ENCODE assay signal across 10 mouse cellular contexts in the genomic region with DNA sequence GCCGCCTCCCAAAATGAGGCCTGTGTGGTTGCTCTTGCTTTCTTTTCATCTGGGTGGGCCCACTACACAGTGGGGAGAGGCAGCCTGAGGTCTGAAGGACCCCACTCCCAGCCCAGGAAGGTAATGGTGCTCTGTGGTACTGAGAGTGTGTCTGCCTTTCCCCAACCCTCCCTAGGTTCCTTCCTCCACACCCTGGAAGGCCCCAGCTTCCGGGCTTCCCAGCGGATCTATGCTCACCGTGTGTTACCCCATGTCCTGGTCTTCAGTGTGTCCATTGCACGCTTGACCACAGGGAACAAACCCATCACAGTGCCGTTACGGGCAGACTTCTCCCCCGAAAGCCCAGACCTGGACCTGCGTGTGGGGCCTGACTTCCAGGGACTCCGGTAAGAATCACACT. TPM values are rescaled to one million over a fixed set of nuclear protein-coding genes. Genes with fewer than 3 reads are reported as not detected.
A peak's percentile ranks its signal among the peaks of the same experiment; 100 is the strongest.
DNase-seq lines count a peak whose midpoint lies in the region; ATAC-seq and TF ChIP-seq lines count a peak whose summit lies in the region.
"Had no signal": no experiment of that assay in that cellular context is flagged by ENCODE, and none has a peak within 500 bp of the region (broad histone marks: within the 10 kb centered on the region; RNA-seq: fewer than 3 reads in every experiment).

No protein-coding gene starts in this region.

- no peak for ATAC-seq in embryonic facial prominence, embryonic 13.5 days (ENCODE audit: insufficient number of reproducible peaks, insufficient read depth, low FRiP score, low TSS enrichment, low read depth)
- ATAC-seq in intestine, embryonic 14.5 days (replicated peaks; ENCODE audit: low FRiP score, low TSS enrichment, low read depth) = no peak
- no peak for ATAC-seq in liver, postnatal 0 days

- TF ChIP-seq POLR2A in lung, adult 2 months (IDR thresholded peaks at IDR 0.05; ENCODE audit: borderline replicate concordance, extremely low read depth, low read depth, low read length) = no peak

- H3K9ac ChIP-seq in embryonic facial prominence, embryonic 13.5 days = peak overlapping the region; percentile 0; the same call in 1 of the 2 replicates
- H3K9ac ChIP-seq in intestine, embryonic 14.5 days (ENCODE audit: low read length) = no peak overlapping the region; the same call in 1 of the 2 replicates
- peak overlapping the region; percentile 75 for H3K9ac ChIP-seq in liver, postnatal 0 days (replicated peaks)

- H3K4me3 ChIP-seq in lung, adult 2 months (replicated peaks; ENCODE audit: extremely low read depth, low read depth, low read length) = peak overlapping the region; percentile 4
- no peak overlapping the region for H3K4me3 ChIP-seq in embryonic facial prominence, embryonic 13.5 days
- peak overlapping the region; percentile 54; the same call in 1 of the 2 replicates for H3K4me3 ChIP-seq in intestine, embryonic 14.5 days (ENCODE audit: low read depth, low read length)
- H3K4me3 ChIP-seq in liver, postnatal 0 days (ENCODE audit: low read depth, low read length) = no peak overlapping the region

- TF ChIP-seq CTCF in lung, adult 2 months (IDR thresholded peaks at IDR 0.05; ENCODE audit: insufficient read depth, low read length) = no peak
- TF ChIP-seq CTCF in liver, postnatal 0 days (IDR thresholded peaks at IDR 0.05; ENCODE audit: low read depth) = no peak

- H3K4me2 ChIP-seq in embryonic facial prominence, embryonic 13.5 days = peak overlapping the region; percentile 75
- H3K4me2 ChIP-seq in intestine, embryonic 14.5 days (ENCODE audit: low read length) = peak overlapping the region; percentile 82
- H3K4me2 ChIP-seq in liver, postnatal 0 days (ENCODE audit: low read depth, low read length) = peak overlapping the region; percentile 78

- no peaks in the 10 kb centered on the region for H3K27me3 ChIP-seq in embryonic facial prominence, embryonic 13.5 days
- no peaks in the 10 kb centered on the region for H3K27me3 ChIP-seq in intestine, embryonic 14.5 days (replicated peaks; ENCODE audit: control insufficient read depth, insufficient read depth, low read length)
- H3K27me3 ChIP-seq in liver, postnatal 0 days (ENCODE audit: insufficient read depth, low read length) = no peaks in the 10 kb centered on the region
- H3K27me3 ChIP-seq: forebrain, embryonic 15.5 days had no signal

- DNase-seq in lung, adult 2 months = no peak
- DNase-seq in lung, postnatal 4 days = no peak
- no peak for DNase-seq in intestine, embryonic 14.5 days (ENCODE audit: low spot score)
- no peak for DNase-seq in liver, postnatal 0 days
- DNase-seq in thymus, postnatal 0 days (ENCODE audit: low spot score) = no peak
- DNase-seq in retina, postnatal 1 day = no peak
- DNase-seq: embryo, embryonic 11 days; right cerebral cortex, postnatal 25 days had no signal

- H3K9me3 ChIP-seq in embryonic facial prominence, embryonic 13.5 days = no peaks in the 10 kb centered on the region
- no peaks in the 10 kb centered on the region for H3K9me3 ChIP-seq in intestine, embryonic 14.5 days (ENCODE audit: control insufficient read depth, low read length)
- no peaks in the 10 kb centered on the region for H3K9me3 ChIP-seq in liver, postnatal 0 days (ENCODE audit: low read length)
- H3K9me3 ChIP-seq: forebrain, embryonic 15.5 days had no signal

- no peak for TF ChIP-seq EP300 in liver, postnatal 0 days (IDR thresholded peaks at IDR 0.05; ENCODE audit: low read depth)

- peaks cover 23% of the 10 kb centered on the region for H3K4me1 ChIP-seq in lung, adult 2 months (ENCODE audit: control insufficient read depth, insufficient read depth, low read length)
- peaks cover 41% of the 10 kb centered on the region for H3K4me1 ChIP-seq in embryonic facial prominence, embryonic 13.5 days
- H3K4me1 ChIP-seq in intestine, embryonic 14.5 days (replicated peaks; ENCODE audit: control insufficient read depth, insufficient read depth, low read length) = peaks cover 38% of the 10 kb centered on the region
- H3K4me1 ChIP-seq in liver, postnatal 0 days (ENCODE audit: insufficient read depth) = peaks cover 25% of the 10 kb centered on the region

- H3K36me3 ChIP-seq in embryonic facial prominence, embryonic 13.5 days = peaks cover 39% of the 10 kb centered on the region
- H3K36me3 ChIP-seq in intestine, embryonic 14.5 days (ENCODE audit: control insufficient read depth, insufficient read depth, low read length) = peaks cover 33% of the 10 kb centered on the region
- H3K36me3 ChIP-seq in liver, postnatal 0 days (replicated peaks; ENCODE audit: insufficient read depth, low read length) = peaks cover 18% of the 10 kb centered on the region; the same call in 1 of the 2 replicates
- H3K36me3 ChIP-seq: forebrain, embryonic 15.5 days had no signal

- H3K27ac ChIP-seq in embryonic facial prominence, embryonic 13.5 days = peak overlapping the region; percentile 94
- H3K27ac ChIP-seq in intestine, embryonic 14.5 days (ENCODE audit: low read depth) = peak overlapping the region; percentile 88; the same call in 1 of the 2 replicates
- H3K27ac ChIP-seq in liver, postnatal 0 days (ENCODE audit: low read depth) = peak overlapping the region; percentile 97
- H3K27ac ChIP-seq: forebrain, embryonic 15.5 days had no signal

- 75% methylated on average over 10 of the region's 10 CpGs for WGBS in lung, adult 2 months
- WGBS in embryonic facial prominence, embryonic 13.5 days = 90% methylated on average over 10 of the region's 10 CpGs
- 88% methylated on average over 10 of the region's 10 CpGs for WGBS in intestine, embryonic 14.5 days
- 78% methylated on average over 10 of the region's 10 CpGs for WGBS in liver, postnatal 0 days (ENCODE audit: insufficient replicate concordance)

RNA-seq across cellular contexts. Expression of gene Pgghg, which starts 1.6 kb away (rescaled TPM):
- polyA plus RNA-seq in lung, adult 2 months (2012; rRNA removed) = 38.1 and 39.3 TPM in 2 replicates
- polyA plus RNA-seq in embryonic facial prominence, embryonic 13.5 days (2015; fragmentation: Nextera tagmentation; extraction: Ambion mirVana) = 25.1 and 25.7 TPM in 2 replicates
- polyA plus RNA-seq in intestine, embryonic 14.5 days (2014; fragmentation: Nextera tagmentation; extraction: Ambion mirVana) = 26.9 and 29.2 TPM in 2 replicates
- polyA plus RNA-seq in liver, postnatal 0 days (2015; fragmentation: Nextera tagmentation; extraction: Ambion mirVana) = 5.5 and 6.3 TPM in 2 replicates
- 15.5 and 18.6 TPM in 2 replicates for polyA plus RNA-seq in thymus, postnatal 0 days (2015; fragmentation: Nextera tagmentation; extraction: Ambion mirVana)

RNA-seq across cellular contexts. Expression of gene Ifitm5, which starts 7.3 kb away (rescaled TPM):
- polyA plus RNA-seq in lung, adult 2 months (2012; rRNA removed) = 3.2 and 5.2 TPM in 2 replicates
- polyA plus RNA-seq in embryonic facial prominence, embryonic 13.5 days (2015; fragmentation: Nextera tagmentation; extraction: Ambion mirVana) = 32.4 and 56.7 TPM in 2 replicates
- polyA plus RNA-seq in intestine, embryonic 14.5 days (2014; fragmentation: Nextera tagmentation; extraction: Ambion mirVana) = 0.94 and 2.3 TPM in 2 replicates
- 0.41 and 0.48 TPM in 2 replicates for polyA plus RNA-seq in liver, postnatal 0 days (2015; fragmentation: Nextera tagmentation; extraction: Ambion mirVana)
- 0.39 and 0.63 TPM in 2 replicates for polyA plus RNA-seq in thymus, postnatal 0 days (2015; fragmentation: Nextera tagmentation; extraction: Ambion mirVana)

RNA-seq across cellular contexts. Expression of gene Gm45717, which starts 12.9 kb away (rescaled TPM):
- 0.63 TPM in 1 of 2 replicates, not detected in the other for polyA plus RNA-seq in lung, adult 2 months (2012; rRNA removed)
- 1.1 TPM in 1 of 2 replicates, not detected in the other for polyA plus RNA-seq in embryonic facial prominence, embryonic 13.5 days (2015; fragmentation: Nextera tagmentation; extraction: Ambion mirVana)
- 0.81 TPM in 1 of 2 replicates, not detected in the other for polyA plus RNA-seq in intestine, embryonic 14.5 days (2014; fragmentation: Nextera tagmentation; extraction: Ambion mirVana)
- polyA plus RNA-seq in liver, postnatal 0 days (2015; fragmentation: Nextera tagmentation; extraction: Ambion mirVana) = 0.59 TPM in 1 of 2 replicates, not detected in the other
- polyA plus RNA-seq in thymus, postnatal 0 days (2015; fragmentation: Nextera tagmentation; extraction: Ambion mirVana) = not detected in 2 replicates
- polyA plus RNA-seq: forebrain, embryonic 15.5 days had no signal

RNA-seq across cellular contexts. Expression of gene Ifitm2, which starts 13.0 kb away (rescaled TPM):
- 1,180 and 1,190 TPM in 2 replicates for polyA plus RNA-seq in lung, adult 2 months (2012; rRNA removed)
- polyA plus RNA-seq in embryonic facial prominence, embryonic 13.5 days (2015; fragmentation: Nextera tagmentation; extraction: Ambion mirVana) = 1,314 and 1,591 TPM in 2 replicates
- 1,598 and 1,676 TPM in 2 replicates for polyA plus RNA-seq in intestine, embryonic 14.5 days (2014; fragmentation: Nextera tagmentation; extraction: Ambion mirVana)
- polyA plus RNA-seq in liver, postnatal 0 days (2015; fragmentation: Nextera tagmentation; extraction: Ambion mirVana) = 798 and 816 TPM in 2 replicates
- polyA plus RNA-seq in thymus, postnatal 0 days (2015; fragmentation: Nextera tagmentation; extraction: Ambion mirVana) = 443 and 459 TPM in 2 replicates

RNA-seq across cellular contexts. Expression of gene Nlrp6, which starts 22.1 kb away (rescaled TPM):
- 0.07 and 0.31 TPM in 2 replicates for polyA plus RNA-seq in lung, adult 2 months (2012; rRNA removed)
- 0.20 and 0.30 TPM in 2 replicates for polyA plus RNA-seq in embryonic facial prominence, embryonic 13.5 days (2015; fragmentation: Nextera tagmentation; extraction: Ambion mirVana)
- polyA plus RNA-seq in intestine, embryonic 14.5 days (2014; fragmentation: Nextera tagmentation; extraction: Ambion mirVana) = 12.5 and 18.4 TPM in 2 replicates
- polyA plus RNA-seq in liver, postnatal 0 days (2015; fragmentation: Nextera tagmentation; extraction: Ambion mirVana) = 16.7 and 18.8 TPM in 2 replicates
- polyA plus RNA-seq in thymus, postnatal 0 days (2015; fragmentation: Nextera tagmentation; extraction: Ambion mirVana) = 0.74 and 0.81 TPM in 2 replicates

Comparison
In these comparisons a context has a peak if more than half of its experiments do, and no peak if none do; other contexts are left out.
1. H3K4me3 ChIP-seq: peak in lung, adult 2 months (single experiment) and intestine, embryonic 14.5 days (single experiment); none in embryonic facial prominence, embryonic 13.5 days (single experiment) and liver, postnatal 0 days (single experiment).
2. Peak in every context shown above with its lines, with median percentiles within 50 percentile points of each other: H3K27ac ChIP-seq and H3K4me2 ChIP-seq.